Mouse (Mus musculus): Measurements from ENCODE around the gene St3gal5. TPM values are rescaled to one million over a fixed set of nuclear protein-coding genes. Genes with fewer than 3 reads are reported as not detected.

St3gal5 gene
- polyA plus RNA-seq, 1 experiment from 2014 or later = 26.7 TPM

GRCm38 (mm10) chr6:72186809-72187208 is 89.4 kb downstream of the St3gal5 start:
- Histone ChIP-seq H3K27ac (no peak overlapping the region), H3K4me3 (no peak overlapping the region), H3K27me3 (ENCODE audit: low read depth, poor library complexity, severe bottlenecking) (peaks cover 12% of the 10 kb centered on the region), H3K4me1 (peaks cover 53% of the 10 kb centered on the region), H3K36me3 (no peaks in the 10 kb centered on the region), H3K9me3 (replicated peaks) (no peaks in the 10 kb centered on the region)
- whole genome bisulfite sequencing = 75% methylated on average over 6 of the region's 6 CpGs
- no peak for DNase-seq (ENCODE audit: low spot score)

GRCm38 (mm10) chr6:72189061-72189863 is 91.9 kb downstream of the St3gal5 start:
- peaks cover 12% of the 10 kb centered on the region for H3K27me3 ChIP-seq (ENCODE audit: low read depth, poor library complexity, severe bottlenecking)
- peak; percentile 68 for DNase-seq (ENCODE audit: low spot score)
- WGBS = 3% methylated on average over 29 of the region's 29 CpGs
- no peaks in the 10 kb centered on the region for H3K9me3 ChIP-seq (replicated peaks)
- H3K36me3 ChIP-seq = no peaks in the 10 kb centered on the region
- H3K4me3 ChIP-seq = peak overlapping the region; percentile 49
- H3K27ac ChIP-seq = peak overlapping the region; percentile 90
- peaks cover 53% of the 10 kb centered on the region for H3K4me1 ChIP-seq

DNA sequence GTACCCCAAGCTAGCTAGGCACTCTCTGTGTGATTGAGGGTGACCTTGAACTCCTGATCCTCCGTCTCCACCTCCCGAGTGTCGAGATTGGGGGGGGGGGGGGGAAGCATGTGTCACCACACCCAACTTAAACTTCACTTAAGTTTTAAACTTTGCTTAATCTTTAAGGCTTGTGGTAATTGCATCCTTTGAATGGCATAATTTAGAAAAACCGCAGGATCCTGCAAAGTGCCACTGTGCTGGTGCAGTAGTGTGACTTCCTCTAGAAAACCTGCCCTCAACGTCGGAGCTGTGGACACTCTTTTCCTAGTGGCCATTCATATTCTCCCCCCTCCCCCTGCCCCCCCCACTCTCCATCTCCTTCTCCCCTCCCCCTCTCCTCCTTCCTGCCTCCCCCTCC is 92.7 kb downstream of the St3gal5 start:
- peaks cover 53% of the 10 kb centered on the region for H3K4me1 ChIP-seq
- no peaks in the 10 kb centered on the region for H3K9me3 ChIP-seq (replicated peaks)
- no peak for DNase-seq (ENCODE audit: low spot score)
- H3K27ac ChIP-seq = no peak overlapping the region
- H3K36me3 ChIP-seq = no peaks in the 10 kb centered on the region
- 19% methylated on average over 6 of the region's 6 CpGs for WGBS
- H3K4me3 ChIP-seq = no peak overlapping the region
- peaks cover 12% of the 10 kb centered on the region for H3K27me3 ChIP-seq (ENCODE audit: low read depth, poor library complexity, severe bottlenecking)

- DNase-seq (ENCODE audit: low spot score) = no peak
- peak overlapping the region; percentile 38; the same call in 1 of the 2 replicates for H3K27ac ChIP-seq
- 57% methylated on average over 5 of the region's 5 CpGs for WGBS
- no peak overlapping the region for H3K4me3 ChIP-seq
- no peaks in the 10 kb centered on the region for H3K36me3 ChIP-seq
- peaks cover 12% of the 10 kb centered on the region for H3K27me3 ChIP-seq (ENCODE audit: low read depth, poor library complexity, severe bottlenecking)
- H3K4me1 ChIP-seq = peaks cover 53% of the 10 kb centered on the region
- no peaks in the 10 kb centered on the region for H3K9me3 ChIP-seq (replicated peaks)
Measured at GRCm38 (mm10) chr6:72190577-72190976, 93.2 kb downstream of the St3gal5 start.

DNA sequence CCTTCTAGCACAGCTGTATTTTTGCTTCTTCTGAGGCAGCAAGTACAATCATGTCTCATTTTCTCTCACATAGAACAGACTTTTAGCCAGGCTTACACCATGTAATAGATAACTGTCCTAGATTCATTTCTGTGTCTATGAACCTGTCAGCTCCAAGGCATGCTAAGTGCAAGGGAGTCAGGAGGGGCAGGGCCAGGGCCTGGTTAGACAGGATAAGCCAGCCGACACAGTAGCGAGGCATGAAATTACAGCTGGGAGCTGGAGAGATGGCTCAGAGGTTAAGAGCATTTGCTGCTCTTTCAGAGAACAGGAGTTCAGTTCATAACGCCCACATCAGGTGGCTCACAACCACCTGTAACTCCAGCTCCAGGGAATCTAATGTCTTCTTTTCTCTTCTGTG is 99.3 kb downstream of the St3gal5 start:
- WGBS = 84% methylated on average over 3 of the region's 3 CpGs
- H3K4me1 ChIP-seq = peaks cover 22% of the 10 kb centered on the region

GRCm38 (mm10) chr6:72197515-72197914 is 100.1 kb downstream of the St3gal5 start:
- Histone ChIP-seq H3K27me3 (ENCODE audit: low read depth, poor library complexity, severe bottlenecking) (peaks cover 7% of the 10 kb centered on the region; the same call in 1 of the 2 replicates), H3K27ac (no peak overlapping the region), H3K4me1 (peaks cover 27% of the 10 kb centered on the region), H3K9me3 (replicated peaks) (no peaks in the 10 kb centered on the region), H3K4me3 (no peak overlapping the region), H3K36me3 (no peaks in the 10 kb centered on the region)
- no peak for DNase-seq (ENCODE audit: low spot score)

More for the DNA sequence above, 99.3 kb downstream of the St3gal5 start:
- Histone ChIP-seq H3K36me3 (no peaks in the 10 kb centered on the region), H3K4me3 (no peak overlapping the region), H3K27me3 (ENCODE audit: low read depth, poor library complexity, severe bottlenecking) (peaks cover 7% of the 10 kb centered on the region; the same call in 1 of the 2 replicates), H3K27ac (no peak overlapping the region), H3K9me3 (replicated peaks) (no peaks in the 10 kb centered on the region)
- DNase-seq (ENCODE audit: low spot score) = no peak

DNA sequence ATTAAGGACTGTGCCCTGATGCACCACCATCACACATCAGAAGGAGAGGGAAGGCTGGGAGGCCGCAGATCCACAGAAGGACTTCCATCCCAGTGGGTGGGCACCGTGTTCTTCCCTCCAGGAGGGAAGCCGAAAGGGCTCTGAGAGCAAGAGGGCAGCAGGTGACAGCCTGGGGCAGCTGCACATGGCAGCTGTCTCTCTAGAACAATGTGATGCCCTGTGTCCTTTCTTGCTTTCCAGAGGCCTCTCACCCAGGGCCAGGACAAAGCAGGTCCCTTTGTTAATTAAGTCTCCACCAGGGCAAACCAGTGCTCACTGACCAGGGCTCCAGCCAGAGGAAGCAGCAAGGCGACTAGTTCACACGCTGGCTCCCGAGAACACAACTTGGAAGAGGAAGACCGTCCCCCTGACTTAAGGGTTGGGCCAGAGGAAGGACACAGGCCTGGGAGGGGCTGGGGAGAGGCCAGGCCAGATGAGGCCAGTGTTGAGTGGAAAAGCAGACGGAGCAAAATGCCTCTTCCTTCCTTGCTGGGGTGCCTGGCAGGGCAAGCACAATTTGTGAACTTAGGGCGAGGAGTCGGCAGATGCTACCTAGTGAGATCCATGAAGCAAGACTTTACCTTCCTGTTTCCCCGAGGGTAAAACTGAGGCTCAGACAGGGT is 103.3 kb downstream of the St3gal5 start:
- H3K36me3 ChIP-seq = peaks cover 24% of the 10 kb centered on the region
- WGBS = 31% methylated on average over 11 of the region's 11 CpGs
- peaks cover 7% of the 10 kb centered on the region; the same call in 1 of the 2 replicates for H3K27me3 ChIP-seq (ENCODE audit: low read depth, poor library complexity, severe bottlenecking)
- H3K27ac ChIP-seq = peak overlapping the region; percentile 69
- peaks cover 44% of the 10 kb centered on the region for H3K4me1 ChIP-seq
- DNase-seq (ENCODE audit: low spot score) = peak; percentile 38
- no peak overlapping the region for H3K4me3 ChIP-seq
- no peaks in the 10 kb centered on the region for H3K9me3 ChIP-seq (replicated peaks)

DNA sequence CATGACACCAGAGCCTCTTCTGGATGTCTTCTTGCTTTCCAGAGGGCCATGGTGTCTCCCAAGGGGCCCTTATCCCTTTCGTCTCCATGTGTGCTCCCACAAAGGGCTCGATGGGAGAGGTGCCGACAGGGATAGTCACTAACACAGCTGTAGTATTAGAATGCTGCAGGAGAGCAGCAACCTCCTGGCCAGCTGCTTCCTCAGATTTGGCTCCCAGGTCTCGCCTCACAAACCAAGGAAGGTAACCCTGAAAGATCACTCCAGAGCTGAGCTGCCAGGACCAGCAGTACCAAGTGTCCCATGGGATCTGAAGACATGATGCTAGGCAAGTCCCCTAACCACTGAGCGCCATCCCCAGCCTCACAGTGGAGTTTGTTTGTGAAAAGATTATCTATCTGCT is 105.3 kb downstream of the St3gal5 start:
- peaks cover 7% of the 10 kb centered on the region; the same call in 1 of the 2 replicates for H3K27me3 ChIP-seq (ENCODE audit: low read depth, poor library complexity, severe bottlenecking)

GRCm38 (mm10) chr6:72203279-72203678 is 105.9 kb downstream of the St3gal5 start:
- Histone ChIP-seq H3K36me3 (peaks cover 49% of the 10 kb centered on the region), H3K4me3 (no peak overlapping the region), H3K4me1 (peaks cover 66% of the 10 kb centered on the region), H3K9me3 (replicated peaks) (no peaks in the 10 kb centered on the region), H3K27me3 (ENCODE audit: low read depth, poor library complexity, severe bottlenecking) (peaks cover 7% of the 10 kb centered on the region; the same call in 1 of the 2 replicates), H3K27ac (no peak overlapping the region)
- 85% methylated on average over 5 of the region's 5 CpGs for WGBS
- DNase-seq (ENCODE audit: low spot score) = no peak

More for the DNA sequence above, 105.3 kb downstream of the St3gal5 start:
- Histone ChIP-seq H3K36me3 (peaks cover 44% of the 10 kb centered on the region), H3K4me3 (no peak overlapping the region), H3K4me1 (peaks cover 62% of the 10 kb centered on the region), H3K9me3 (replicated peaks) (no peaks in the 10 kb centered on the region), H3K27ac (0 out of 2 replicates have a peak overlapping the region, but pooled peaks have one; percentile 11)
- DNase-seq (ENCODE audit: low spot score) = no peak
- WGBS = 84% methylated on average over 5 of the region's 5 CpGs

Other genes with a start within 250 kb of the St3gal5 start
- 157 and 158 TPM in 2 replicates for gene Ptcd3, start 188.8 kb upstream of the St3gal5 start, polyA plus RNA-seq (2016; fragmentation: Nextera tagmentation; extraction: Ambion mirVana)
- 42.0 and 48.5 TPM in 2 replicates for gene Polr1a, start 188.5 kb upstream of the St3gal5 start, polyA plus RNA-seq (2016; fragmentation: Nextera tagmentation; extraction: Ambion mirVana)
- gene Atoh8, start 138.0 kb downstream of the St3gal5 start, polyA plus RNA-seq (2016; fragmentation: Nextera tagmentation; extraction: Ambion mirVana) = 24.9 and 28.0 TPM in 2 replicates
- not detected in 2 replicates for gene Sftpb, start 207.0 kb downstream of the St3gal5 start, polyA plus RNA-seq (2016; fragmentation: Nextera tagmentation; extraction: Ambion mirVana)
- gene Usp39, start 247.6 kb downstream of the St3gal5 start, polyA plus RNA-seq (2016; fragmentation: Nextera tagmentation; extraction: Ambion mirVana) = 78.1 and 88.8 TPM in 2 replicates
- gene 0610030E20Rik, start 249.7 kb downstream of the St3gal5 start, polyA plus RNA-seq (2016; fragmentation: Nextera tagmentation; extraction: Ambion mirVana) = 24.3 and 27.3 TPM in 2 replicates

Measured in limb, embryonic 10.5 days (tissue).